Mouse (Mus musculus): ENCODE results near the gene Cyb5r3. TPM values are rescaled to one million over a fixed set of nuclear protein-coding genes. Genes with fewer than 3 reads are reported as not detected.

Gene Cyb5r3
- total and polyA plus RNA-seq, 3 experiments, result 22.6 to 67.0 TPM; not detected in 1

GRCm38 (mm10) chr15:83122566-83123145 is 49.7 kb downstream of the Cyb5r3 start, which contains the start of gene Rrp7a (continued):
- TF ChIP-seq ZKSCAN1 (IDR thresholded peaks at IDR 0.05; ENCODE audit: low read depth, low read length) (no peak), KAT2A (conservative IDR thresholded peaks at IDR 0.05; ENCODE audit: low read depth, low read length) (no peak; the same call in 1 of the 2 replicates)

GRCm38 (mm10) chr15:83121709-83122565 is 50.5 kb downstream of the Cyb5r3 start:
- Histone ChIP-seq H3K79me2 (ENCODE audit: control insufficient read depth, insufficient read depth, low read length, poor library complexity) (peaks cover 24% of the 10 kb centered on the region), H3K4me3 (ENCODE audit: control insufficient read depth in 1 of 2, insufficient read depth in 1 of 2, low read depth in 2 of 2, low read length in 2 of 2) (peak overlapping the region; percentile 74 to 99), H3K27me3 (ENCODE audit: control insufficient read depth in 1 of 2, insufficient read depth in 2 of 2, low read length in 2 of 2) (no peaks in the 10 kb centered on the region), H3K9me3 (replicated peaks; ENCODE audit: insufficient read depth, low read length) (no peaks in the 10 kb centered on the region), H3K27ac (ENCODE audit: control insufficient read depth, low read depth, low read length) (peak overlapping the region; percentile 73), H3K36me3 (ENCODE audit: control insufficient read depth in 1 of 2, insufficient read depth in 2 of 2, low read length in 2 of 2) (peaks cover 5 to 6% of the 10 kb centered on the region in 2 experiments), H3K9ac (ENCODE audit: control insufficient read depth, low read depth, low read length, poor library complexity, severe bottlenecking) (peak overlapping the region; percentile 96), H3K4me1 (ENCODE audit: control insufficient read depth in 1 of 2, insufficient read depth in 2 of 2, low read length in 2 of 2) (no peaks in the 10 kb centered on the region)
- TF ChIP-seq MXI1 (IDR thresholded peaks at IDR 0.05; ENCODE audit: low read depth, low read length) (no peak), MAZ (IDR thresholded peaks at IDR 0.05; ENCODE audit: low read depth, low read length) (peak; percentile 46; the same call in 1 of the 2 replicates)
- peak; percentile 88 for DNase-seq (ENCODE audit: low read depth, low spot score)

- Histone ChIP-seq H3K27me3 (ENCODE audit: control insufficient read depth in 1 of 2, insufficient read depth in 2 of 2, low read length in 2 of 2) (no peaks in the 10 kb centered on the region), H3K4me3 (ENCODE audit: control insufficient read depth in 1 of 2, insufficient read depth in 1 of 2, low read depth in 2 of 2, low read length in 2 of 2) (no peak overlapping the region), H3K27ac (ENCODE audit: control insufficient read depth, low read depth, low read length) (no peak overlapping the region), H3K36me3 (ENCODE audit: control insufficient read depth in 1 of 2, insufficient read depth in 2 of 2, low read length in 2 of 2) (peaks cover 3 to 6% of the 10 kb centered on the region in 2 experiments; a peak in 3 of 4 replicates), H3K4me1 (ENCODE audit: control insufficient read depth in 1 of 2, insufficient read depth in 2 of 2, low read length in 2 of 2) (no peaks in the 10 kb centered on the region), H3K9me3 (replicated peaks; ENCODE audit: insufficient read depth, low read length) (no peaks in the 10 kb centered on the region), H3K9ac (ENCODE audit: control insufficient read depth, low read depth, low read length, poor library complexity, severe bottlenecking) (no peak overlapping the region), H3K79me2 (ENCODE audit: control insufficient read depth, insufficient read depth, low read length, poor library complexity) (peaks cover 24% of the 10 kb centered on the region)
- peak; percentile 70 for DNase-seq (ENCODE audit: low read depth, low spot score)
- TF ChIP-seq SMC3 (IDR thresholded peaks at IDR 0.05; ENCODE audit: low read depth, low read length) (peak; percentile 41; the same call in 1 of the 2 replicates), UBTF (IDR thresholded peaks at IDR 0.05; ENCODE audit: borderline replicate concordance, insufficient read depth, low read depth, low read length) (no peak), CTCF (IDR thresholded peaks at IDR 0.05 in 2 of 3, conservative IDR thresholded peaks at IDR 0.05 in 1 of 3; ENCODE audit: control insufficient read depth in 1 of 3, insufficient read depth in 1 of 3, low read depth in 2 of 3, low read length in 3 of 3, poor library complexity in 1 of 3, severe bottlenecking in 1 of 3) (peak in 2 of 3 experiments; percentile 42 to 55; a peak in 4 of 6 replicates), ZNF384 (IDR thresholded peaks at IDR 0.05; ENCODE audit: low read depth, low read length) (peak; percentile 88), TCF12 (IDR thresholded peaks at IDR 0.05; ENCODE audit: low read depth, low read length) (no peak), CHD1 (IDR thresholded peaks at IDR 0.05; ENCODE audit: low read depth, low read length) (no peak), EP300 (IDR thresholded peaks at IDR 0.05; ENCODE audit: low read depth in 1 of 2, low read length in 2 of 2) (no peak), RAD21 (IDR thresholded peaks at IDR 0.05; ENCODE audit: low read depth, low read length) (no peak; the same call in 1 of the 2 replicates), ZC3H11A (IDR thresholded peaks at IDR 0.05; ENCODE audit: low read depth, low read length) (no peak), USF1 (IDR thresholded peaks at IDR 0.05; ENCODE audit: low read depth, low read length) (no peak), NRF1 (IDR thresholded peaks at IDR 0.05; ENCODE audit: insufficient read depth, low read depth, low read length, poor library complexity, severe bottlenecking) (no peak), ELF1 (IDR thresholded peaks at IDR 0.05; ENCODE audit: low read depth, low read length) (no peak), TBP (IDR thresholded peaks at IDR 0.05; ENCODE audit: low read depth, low read length) (no peak), POLR2AphosphoS5 (IDR thresholded peaks at IDR 0.05; ENCODE audit: borderline replicate concordance, low read depth, low read length) (no peak)
These were observed 54.0 kb downstream of the Cyb5r3 start for GRCm38 (mm10) chr15:83118360-83118759.
